Mouse (Mus musculus): ENCODE measurements at regions not wholly inside any gene's neighbourhood (a gene's known extent, or its start where the extent isn't known, plus 50 kb on each side); places are given as distances from the start of the nearest gene placed in this dataset.
A peak's percentile ranks its signal among the peaks of the same experiment; 100 is the strongest.

DNA sequence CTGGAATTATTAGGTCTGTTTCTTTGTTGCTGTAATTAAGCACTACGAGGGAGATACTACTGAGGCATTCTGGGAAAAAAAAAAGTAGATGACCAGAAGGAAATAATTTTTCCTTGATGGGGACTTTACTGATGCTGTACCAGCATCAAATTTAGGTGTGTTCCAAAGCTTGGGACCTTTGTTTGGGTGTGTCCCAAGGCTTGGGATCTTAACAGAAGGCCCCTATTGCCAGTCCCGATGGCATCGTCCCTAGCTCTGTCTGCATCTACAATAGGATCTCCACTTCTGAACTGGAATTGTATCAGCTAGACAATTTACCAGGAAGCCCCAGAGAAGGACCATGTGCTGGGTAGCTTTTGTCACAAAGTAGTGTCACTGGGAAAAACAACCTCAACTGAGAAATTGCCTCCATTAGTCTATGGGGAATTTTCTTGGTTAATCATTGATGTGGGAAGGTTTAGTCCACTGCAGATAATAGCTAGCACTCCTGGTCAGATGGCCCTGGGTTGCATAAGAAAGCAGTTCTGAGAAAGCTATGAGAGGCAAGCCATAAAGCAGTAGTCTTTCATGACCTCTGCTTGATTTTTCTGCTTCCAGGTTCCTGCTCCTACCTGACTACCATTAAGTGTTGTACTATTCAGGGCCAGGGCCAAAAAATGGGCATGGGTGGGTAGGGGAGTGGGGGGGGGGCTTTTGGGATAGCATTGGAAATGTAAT, 392.7 kb downstream of the Igsf11 start:
- DNase-seq, result no peak

DNA sequence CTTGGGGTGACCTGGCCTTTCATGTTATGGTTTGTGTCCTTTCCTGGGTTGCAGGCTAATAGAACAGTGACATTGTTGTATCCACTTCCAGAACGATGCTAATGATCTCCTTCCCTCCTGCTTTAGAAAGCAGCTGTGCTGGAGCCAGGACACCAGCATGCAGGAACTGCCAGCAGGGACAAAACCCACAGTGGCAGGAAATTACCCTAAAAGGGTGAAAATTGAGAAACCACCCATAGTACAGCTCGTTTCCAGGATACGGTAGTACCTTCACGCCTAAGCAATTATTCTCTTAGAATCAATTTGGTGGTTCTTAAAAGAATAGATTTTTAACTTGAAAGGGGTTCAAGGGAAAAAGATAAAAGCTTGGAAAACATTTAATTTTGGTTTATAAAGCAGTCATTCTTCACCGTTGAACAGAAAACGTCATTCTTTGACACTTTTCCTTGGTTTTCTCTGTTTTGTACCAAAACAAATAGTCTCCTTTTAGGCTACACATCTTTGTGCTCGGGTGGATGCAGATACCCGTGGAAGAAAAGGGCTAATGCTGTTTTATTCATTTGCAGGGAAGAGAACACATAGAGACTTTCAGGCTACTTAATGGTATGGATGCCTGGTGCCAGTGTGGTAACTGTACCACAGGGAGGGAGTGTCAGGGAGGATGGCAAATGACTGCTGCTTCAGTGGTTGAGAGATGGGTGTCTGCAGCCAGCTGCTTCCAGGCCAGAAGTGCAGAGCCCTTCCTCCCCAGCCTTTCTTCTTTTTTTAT, 394.5 kb downstream of the Igsf11 start:
- no peak for DNase-seq

GRCm38 (mm10) chr16:39298856-39299255, 406.4 kb downstream of the Igsf11 start:
- DNase-seq, result no peak

- peak; percentile 39 for DNase-seq
Measured at GRCm38 (mm10) chr16:39302902-39303361, 410.5 kb downstream of the Igsf11 start.

DNA sequence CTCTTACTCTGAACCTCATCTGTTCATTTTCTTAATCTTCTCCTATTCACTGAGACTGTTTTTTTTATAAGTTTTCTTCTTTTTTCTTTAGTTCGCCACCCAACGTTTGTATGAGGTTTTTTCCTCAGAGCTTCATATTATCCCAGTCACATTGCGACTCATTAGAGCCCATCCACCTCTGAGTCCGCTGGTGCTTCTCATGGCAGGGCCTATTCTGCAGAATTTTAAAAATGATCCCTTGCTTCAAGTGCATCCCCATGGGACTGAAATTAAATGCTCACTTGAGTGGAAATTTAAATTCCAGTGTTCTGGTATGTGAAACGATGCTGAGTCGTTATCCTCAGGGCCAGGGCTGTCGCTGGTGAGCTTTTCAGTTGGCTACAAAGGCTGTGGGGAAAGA, 410.9 kb downstream of the Igsf11 start:
- DNase-seq, result no peak

- DNase-seq, result no peak
Measured at GRCm38 (mm10) chr16:39307951-39308350, 415.5 kb downstream of the Igsf11 start.

DNA sequence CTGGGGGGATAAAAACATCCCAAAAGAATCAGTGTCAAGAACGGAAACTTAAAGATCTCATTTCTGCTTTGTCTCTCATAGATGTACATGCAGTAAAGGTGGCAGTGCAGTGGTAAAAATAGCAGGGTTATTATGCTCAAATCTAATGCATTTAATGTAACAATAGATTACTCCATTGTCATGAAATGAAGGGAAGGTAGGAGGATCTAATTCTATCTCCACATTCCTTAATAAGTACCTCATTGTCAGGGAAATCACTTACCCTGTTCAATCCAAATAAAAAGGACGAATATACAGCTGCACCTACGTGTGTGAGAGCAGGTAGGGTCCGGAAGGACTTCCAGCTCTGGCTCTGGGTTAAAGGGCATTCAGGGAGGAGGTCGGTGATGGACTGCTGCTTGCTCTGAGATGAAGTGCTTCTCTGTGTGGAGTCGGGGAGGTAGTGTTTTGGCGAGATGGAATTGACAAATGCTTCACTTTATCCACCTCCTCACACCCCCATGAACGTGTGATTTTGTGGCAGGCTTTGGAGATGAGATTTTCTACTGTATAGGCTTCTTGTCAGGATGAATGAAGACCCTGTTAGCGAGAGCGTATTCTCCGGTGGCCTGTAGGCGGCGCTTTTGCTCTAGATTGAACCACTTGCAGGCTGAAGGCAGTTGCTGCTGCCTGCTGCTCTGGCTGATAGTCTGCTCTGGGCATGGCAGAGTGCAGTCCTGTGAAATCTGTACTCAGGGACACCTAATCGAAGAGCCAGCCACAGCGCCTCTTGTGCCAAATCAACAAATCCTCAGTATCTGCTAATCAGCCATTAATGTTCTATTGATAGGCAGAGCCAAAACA, 424.5 kb downstream of the Igsf11 start:
- DNase-seq, result peak; percentile 93

DNA sequence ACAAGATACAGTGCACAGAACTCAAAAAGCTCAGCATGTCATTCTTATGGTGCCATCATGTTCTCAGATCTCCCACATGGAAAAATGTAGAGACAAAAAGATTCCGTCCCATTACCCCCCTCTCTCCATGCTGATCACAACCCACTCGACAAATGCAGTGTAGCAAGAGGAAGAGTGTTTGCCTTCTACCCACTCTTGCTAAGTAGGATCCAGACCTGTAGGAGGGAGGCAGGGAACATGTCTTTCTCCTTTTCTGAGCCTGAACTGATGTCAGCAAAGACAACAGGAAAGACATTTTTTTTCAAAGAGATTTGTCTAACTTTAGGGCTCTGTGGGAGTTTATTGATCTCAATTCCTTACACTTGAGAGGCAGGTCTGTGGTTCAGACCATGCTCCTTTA, 433.2 kb downstream of the Igsf11 start:
- no peak for DNase-seq

- no peak for DNase-seq
Measured at GRCm38 (mm10) chr16:39363657-39364056, 471.2 kb downstream of the Igsf11 start.

DNA sequence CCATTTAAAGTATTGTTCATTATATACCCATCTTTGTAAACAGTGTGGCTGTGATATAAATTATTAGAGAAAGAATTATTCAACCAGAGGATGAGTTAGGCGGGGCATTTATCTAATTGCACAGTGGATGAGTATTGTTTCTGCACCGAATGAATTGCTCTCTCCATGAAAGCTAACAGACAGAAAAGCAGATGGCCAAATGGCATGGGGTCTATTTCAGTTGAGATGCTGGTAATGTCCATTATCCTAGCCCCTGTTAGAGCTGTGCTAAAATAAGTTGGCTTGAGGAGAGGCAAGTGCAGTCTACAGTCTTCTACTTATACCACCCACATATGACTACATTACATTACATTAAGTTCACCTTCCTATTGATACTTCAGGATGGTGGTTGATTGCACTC, 475.8 kb downstream of the Igsf11 start:
- DNase-seq, result no peak

- no peak for DNase-seq
Measured at GRCm38 (mm10) chr16:39374616-39375015, 482.1 kb downstream of the Igsf11 start.

GRCm38 (mm10) chr16:39379959-39380358, 487.5 kb downstream of the Igsf11 start:
- no peak for DNase-seq

DNA sequence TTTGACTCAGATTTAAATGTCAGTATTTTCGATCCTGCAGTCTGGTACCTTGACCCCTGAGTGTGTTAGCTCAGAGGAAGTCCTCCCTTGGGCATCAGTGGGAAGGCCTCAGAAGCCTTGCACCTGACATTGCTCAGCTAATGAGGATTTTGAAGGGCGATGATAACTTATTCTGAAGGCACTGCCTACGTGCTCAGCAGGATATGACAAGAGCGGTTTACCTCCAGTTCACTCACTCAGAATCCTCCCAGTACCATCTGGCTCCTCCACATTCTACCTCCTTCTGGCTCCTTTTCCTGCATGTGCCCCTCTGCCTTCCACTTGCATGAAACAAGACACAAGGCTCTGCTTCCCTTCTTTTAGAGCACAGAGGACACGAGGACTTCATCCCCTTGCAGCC, 497.5 kb downstream of the Igsf11 start:
- no peak for DNase-seq

DNA sequence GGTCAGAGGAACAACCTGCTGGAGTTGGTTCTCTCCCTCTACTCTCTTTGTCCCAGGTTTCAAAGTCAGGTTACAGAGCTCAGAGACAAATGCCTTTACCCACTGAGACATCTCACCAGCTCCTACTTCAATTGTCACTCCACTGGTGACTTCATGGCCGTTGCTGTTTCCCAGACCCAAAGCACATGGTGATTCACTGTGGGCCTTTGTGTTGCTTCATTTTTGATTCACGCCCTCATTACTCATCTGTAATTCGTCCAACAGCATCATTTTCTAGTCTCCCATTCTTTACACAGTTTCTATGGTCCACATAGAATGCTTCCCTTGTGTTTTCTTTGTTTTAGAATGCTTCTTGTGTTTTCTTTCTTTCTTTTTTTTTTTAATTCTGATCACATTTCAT, 498.2 kb downstream of the Igsf11 start:
- no peak for DNase-seq

DNA sequence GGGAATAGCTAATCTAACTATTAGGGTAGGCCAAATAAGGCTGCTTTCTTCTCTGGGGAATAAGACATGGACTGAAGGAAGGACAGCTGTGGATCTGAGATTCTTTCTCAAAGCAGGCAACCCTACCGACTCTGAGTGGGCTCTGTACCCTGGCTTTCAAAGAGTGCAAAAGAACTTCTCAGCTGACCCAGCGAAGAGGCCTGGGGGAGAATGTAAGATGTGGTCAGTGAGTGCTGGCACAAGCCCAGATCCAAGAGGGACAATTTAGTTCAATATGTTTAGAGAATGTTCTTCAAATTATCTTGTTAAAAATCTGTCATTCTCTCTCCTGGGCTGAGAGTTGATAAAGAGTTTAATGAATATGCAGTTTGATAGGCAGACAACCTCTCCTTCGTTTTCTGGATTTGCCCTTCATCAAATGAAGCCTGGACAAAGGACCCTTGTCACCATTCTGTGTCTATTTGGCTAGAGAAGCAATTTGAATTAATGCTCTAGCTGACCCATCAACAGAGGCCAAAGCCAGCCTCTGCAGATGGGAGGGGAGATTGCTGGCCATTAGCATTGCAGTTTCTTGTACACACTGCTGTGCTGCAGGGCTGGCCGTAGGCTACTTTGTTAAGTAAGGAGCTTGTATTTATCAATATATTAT, 509.8 kb downstream of the Igsf11 start:
- peak; percentile 37 for DNase-seq

DNA sequence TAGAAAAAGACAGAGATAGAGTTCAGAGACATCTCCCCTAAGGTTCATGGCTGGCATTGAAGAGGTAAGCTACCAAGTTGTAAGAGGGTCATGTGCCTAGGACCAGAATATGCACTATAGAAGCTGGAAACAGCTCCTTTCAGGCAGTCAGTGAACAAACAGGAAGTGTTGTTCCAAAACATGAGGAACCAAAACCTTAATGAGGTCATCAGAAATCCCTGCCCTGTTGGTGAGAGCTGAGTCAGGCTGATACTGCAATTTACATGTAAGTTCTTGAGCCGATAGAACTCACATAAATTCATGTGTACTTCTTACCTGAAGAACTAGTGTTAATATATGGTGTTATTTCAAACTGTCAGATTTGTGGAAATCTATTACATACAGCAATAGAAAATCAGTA, 539.1 kb downstream of the Igsf11 start:
- no peak for DNase-seq

- no peak for DNase-seq
Measured at GRCm38 (mm10) chr16:39445740-39446139, 538.4 kb upstream of the Lsamp start.

- DNase-seq, result no peak
Measured at GRCm38 (mm10) chr16:39453400-39454138, 530.6 kb upstream of the Lsamp start.
